Mouse (Mus musculus): ENCODE data around the gene Tyms.

GRCm38 (mm10) chr5:30119163-30119562, 45.7 kb upstream of the Tyms start:
- TF ChIP-seq POLR2A (IDR thresholded peaks at IDR 0.05; ENCODE audit: insufficient read depth, low read depth, low read length) (no peak), EP300 (IDR thresholded peaks at IDR 0.05; ENCODE audit: insufficient read depth, low read depth, low read length) (no peak), CTCF (IDR thresholded peaks at IDR 0.05) (no peak)

Data from heart, adult 2 months (tissue).